Mouse (Mus musculus) 3134 (cell line): Measurements from ENCODE around the gene Tuba3a.

Experiments used
- DNase-seq: peaks from one replicate; pipeline ENCODE4 v3.0.0-alpha.2; 2011; ENCODE audit warnings: low spot score; ENCODE audit not compliant: insufficient read length; ENCODE audit errors: extremely low read depth

Gene Tuba3a

GRCm38 (mm10) chr6:125285890-125286289, at the start of gene Tuba3a:
Gene Tuba3a, minus strand, starts transcription at chr6:125286042.
- DNase-seq = no peak

DNA sequence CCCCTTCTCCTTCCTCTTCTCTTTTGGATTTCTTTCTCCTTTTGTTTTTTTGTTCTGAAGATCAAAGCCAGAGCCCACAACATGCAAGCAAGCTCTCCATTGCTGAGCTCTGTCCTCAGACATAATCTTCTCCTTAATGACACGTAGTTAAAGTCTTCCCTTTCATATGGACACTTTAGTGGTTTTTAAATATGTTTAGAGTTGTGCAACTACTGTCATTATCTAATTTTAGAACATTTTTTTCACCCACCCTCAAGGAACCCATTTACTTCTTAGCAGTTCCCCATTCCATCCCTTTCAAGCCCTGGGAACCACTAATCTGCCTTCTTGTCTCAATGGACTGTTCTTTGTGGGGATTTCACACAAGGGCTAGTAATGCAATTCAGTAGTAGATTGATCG, 48.5 kb upstream of the Tuba3a start:
- no peak for DNase-seq

DNA sequence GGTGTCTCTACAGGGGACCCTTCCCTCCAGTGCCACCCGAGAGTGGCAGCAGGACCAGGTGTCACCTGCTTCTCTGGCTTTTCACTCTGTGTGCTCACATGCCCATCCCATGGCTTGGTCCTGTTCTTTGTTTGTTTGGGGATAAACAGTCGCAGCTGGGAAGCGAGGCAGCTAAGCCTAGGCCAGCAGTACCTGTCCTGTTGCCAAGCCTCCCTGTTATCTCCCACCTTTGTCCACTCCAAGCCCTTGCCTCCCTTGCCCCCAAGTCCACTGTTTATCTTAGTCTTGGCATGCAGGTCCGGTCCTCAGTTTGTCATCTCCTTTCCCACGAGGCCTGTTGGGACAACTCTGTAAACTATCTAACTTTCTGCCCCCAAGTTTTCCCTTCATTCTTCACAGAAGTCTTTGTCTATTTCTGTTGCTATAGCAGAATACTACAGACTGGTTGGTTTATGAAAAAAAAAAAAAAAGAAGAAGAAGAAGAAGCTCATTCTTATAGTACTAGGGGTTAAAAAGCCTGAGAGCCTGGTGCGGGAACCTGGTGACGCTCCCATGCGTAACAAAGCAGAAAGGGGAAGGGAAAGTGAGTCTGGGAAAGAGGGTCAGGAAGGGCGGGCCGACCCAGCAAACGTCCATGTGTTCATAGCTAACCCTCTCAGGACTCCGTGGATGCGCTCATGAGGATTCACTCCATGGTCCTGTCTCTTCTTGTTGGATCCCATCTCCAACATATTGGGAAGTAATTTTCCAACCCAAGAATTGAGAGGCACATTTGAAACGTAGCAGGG, 47.5 kb upstream of the Tuba3a start:
- DNase-seq = no peak

GRCm38 (mm10) chr6:125330626-125331326, 44.9 kb upstream of the Tuba3a start:
- peak; percentile 90 for DNase-seq

GRCm38 (mm10) chr6:125328243-125328642, 42.4 kb upstream of the Tuba3a start:
- DNase-seq = no peak

- DNase-seq = no peak
Measured at GRCm38 (mm10) chr6:125325337-125325736, 39.5 kb upstream of the Tuba3a start.

- DNase-seq = peak; percentile 43
Measured at GRCm38 (mm10) chr6:125323547-125323946, 37.7 kb upstream of the Tuba3a start.

- no peak for DNase-seq
Measured at GRCm38 (mm10) chr6:125322794-125323193, 37.0 kb upstream of the Tuba3a start.

DNA sequence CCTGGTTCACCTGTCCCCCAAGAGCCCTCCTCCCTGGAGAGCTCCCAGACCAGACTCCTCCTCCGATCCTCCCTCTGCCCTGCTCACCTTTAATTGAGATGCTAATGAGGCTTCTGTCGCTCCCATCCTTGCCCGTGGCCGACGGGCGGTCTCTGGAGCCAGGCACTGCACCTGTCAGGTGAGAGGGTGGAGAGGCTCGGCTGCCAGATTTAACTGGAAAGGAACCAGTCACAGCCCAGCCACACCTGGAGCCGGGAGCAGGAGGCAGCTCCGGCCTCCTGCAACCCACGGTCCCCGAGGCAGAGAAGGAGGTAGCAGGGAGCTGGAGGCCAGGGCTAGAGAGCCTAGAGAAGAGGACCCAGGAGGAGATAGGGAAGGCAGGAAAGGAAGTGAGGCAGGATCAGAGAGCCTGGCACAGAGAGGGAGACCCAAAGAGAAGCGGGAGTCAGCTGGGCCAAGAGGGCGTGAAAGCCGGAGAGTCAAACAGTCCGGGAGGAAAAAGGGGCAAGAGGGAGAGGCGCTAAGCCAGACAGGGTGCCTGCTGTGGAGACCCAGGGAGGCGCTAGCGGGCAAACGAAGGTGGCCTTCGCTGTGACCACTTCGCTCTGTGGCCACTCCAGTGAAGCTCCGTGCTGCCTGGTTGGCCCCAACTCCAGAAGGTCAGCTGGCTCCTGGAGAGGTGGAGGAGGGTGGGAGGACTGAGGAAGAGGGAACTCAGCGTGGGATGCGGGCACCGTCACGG, 35.4 kb upstream of the Tuba3a start:
- DNase-seq = no peak

DNA sequence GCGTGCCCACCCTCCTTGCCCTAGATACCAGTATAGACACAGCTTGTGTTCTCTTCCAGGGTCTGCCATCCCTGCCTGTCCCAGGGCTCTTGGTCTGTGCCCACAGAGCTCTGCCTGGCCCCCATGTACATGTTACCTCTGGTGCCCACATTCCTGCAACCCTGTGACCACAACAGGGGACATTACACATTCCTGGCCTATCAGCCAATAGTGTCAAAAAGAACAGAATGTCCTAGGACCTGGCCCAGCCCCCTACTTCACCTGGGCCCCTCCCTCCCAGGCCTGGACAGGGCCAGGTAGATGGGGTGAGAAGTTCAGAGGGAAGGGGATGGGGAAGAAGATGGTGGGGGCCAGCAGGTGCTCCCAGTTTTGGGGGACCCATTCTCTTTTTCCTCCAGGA, 34.5 kb upstream of the Tuba3a start, which contains the start of gene Scnn1a:
Gene Scnn1a (plus strand): TSS at position 337 of the 400 bp plus-strand sequence.
- no peak for DNase-seq

DNA sequence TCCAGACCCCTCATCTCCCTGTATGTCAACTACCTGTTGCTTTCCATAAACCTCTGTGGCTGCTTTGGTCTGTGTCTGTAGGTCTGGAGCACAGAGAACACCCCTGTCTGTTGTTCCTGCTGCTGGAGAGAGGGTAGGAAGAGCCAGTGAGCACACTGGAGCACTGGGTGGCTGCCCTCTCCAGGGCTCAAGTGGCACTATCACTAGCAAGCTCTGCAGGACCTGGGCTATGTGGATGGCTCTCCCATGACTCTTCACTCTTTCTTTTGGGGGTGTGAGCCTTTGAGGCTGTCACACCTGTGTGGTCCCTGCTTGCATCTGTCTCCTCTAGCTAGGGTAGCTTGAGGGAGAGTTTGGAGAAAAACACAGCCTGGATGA, 34.1 kb upstream of the Tuba3a start:
- DNase-seq = no peak

GRCm38 (mm10) chr6:125318981-125319918, 33.4 kb upstream of the Tuba3a start:
- DNase-seq = peak; percentile 44

GRCm38 (mm10) chr6:125317077-125317476, 31.2 kb upstream of the Tuba3a start:
- no peak for DNase-seq

GRCm38 (mm10) chr6:125314746-125315145, 28.9 kb upstream of the Tuba3a start:
- no peak for DNase-seq

DNA sequence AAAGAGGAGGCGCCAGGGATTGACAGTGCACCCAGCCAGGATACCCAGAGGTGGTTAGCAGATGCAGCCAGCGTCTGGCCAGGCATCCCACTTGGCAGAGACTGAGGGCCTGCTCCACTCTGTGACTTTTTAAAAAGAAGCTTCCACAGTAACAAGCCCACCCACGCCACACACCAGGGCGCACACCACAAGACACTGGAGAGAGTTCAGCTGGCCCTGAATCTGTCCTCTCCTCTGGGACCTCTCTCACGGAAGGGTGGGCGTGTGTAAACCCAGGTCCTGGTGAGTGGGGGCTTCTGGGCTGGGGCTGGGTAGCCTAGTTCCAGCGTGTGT, 28.4 kb upstream of the Tuba3a start:
- DNase-seq = no peak

GRCm38 (mm10) chr6:125313546-125314230, 27.8 kb upstream of the Tuba3a start, which contains the start of gene Ltbr:
Gene Ltbr, minus strand, starts transcription at chr6:125313885.
- peak; percentile 90 for DNase-seq

DNA sequence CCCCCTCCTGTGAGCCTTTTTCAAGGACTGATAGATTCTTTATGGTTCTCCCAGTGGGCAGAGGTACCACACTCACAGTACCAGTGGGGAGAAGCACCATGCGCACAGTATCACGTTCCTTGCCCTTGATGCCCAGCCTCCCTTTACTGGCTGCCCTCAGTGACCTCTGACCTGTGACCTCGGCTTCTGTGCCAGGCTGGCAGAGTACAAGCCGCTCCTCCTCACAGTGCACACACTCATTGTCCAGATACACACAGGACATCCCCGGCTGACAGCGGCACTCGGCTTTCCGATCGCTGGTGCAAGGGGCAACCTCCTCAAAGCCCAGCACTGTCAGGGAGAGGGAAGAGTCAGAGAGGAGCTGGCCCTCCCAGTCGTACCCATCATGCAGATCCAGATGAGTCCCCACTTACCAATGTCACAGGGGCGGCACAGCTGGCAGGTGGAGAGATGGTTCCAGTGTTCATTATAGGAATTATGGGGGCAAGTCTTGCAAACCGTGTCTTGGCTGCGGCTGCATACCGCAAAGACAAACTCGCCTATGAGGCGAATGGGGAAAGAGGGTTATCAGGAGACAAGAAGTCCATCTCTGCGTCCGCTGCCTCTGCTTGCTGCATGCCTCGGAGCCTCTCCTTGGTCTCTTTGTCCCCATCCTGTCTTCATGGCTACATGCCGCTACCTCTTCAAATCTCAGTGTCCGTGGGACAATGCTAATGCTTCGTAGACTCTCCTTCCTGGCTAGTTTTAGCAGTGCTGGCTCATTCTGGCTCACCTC, 26.9 kb upstream of the Tuba3a start:
- no peak for DNase-seq

DNA sequence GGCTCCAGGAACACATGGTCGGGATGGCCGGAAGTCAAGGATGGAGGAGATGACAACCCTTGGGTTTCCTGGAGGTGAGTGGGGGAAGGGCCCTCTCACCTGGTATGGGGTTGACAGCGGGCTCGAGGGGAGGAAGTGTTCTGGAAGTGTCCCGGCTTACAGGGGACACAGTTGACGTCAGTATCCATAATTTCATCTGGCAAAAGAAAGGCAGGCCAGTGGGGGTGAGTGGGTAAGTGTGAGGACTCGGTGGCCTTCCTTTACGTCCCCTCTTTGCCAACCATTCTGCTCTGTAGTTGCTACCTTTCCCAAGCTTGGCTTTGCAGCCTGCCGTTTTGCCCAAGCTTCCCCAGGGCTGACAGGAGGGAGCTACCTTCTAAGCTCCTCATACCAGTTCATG, 26.3 kb upstream of the Tuba3a start:
- no peak for DNase-seq

DNA sequence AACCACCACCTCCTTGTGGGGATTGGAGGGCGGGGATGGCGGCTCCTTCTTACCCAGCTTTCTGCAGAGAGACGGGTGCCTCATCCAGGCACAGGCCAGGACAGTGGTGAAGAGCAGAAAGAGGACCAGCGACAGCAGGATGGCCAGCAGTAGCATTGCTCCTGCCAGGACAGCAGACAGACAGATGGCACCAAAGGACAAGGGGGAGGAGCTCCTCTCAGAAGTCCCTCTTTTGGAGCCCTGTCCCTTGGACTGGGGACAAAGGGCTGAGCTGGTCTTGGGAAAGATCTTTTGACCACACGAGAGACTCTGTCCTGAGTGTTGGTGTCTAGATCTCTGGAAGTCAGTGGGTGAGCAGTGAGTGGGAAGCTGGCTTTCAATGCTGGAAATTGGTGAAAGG, 23.6 kb upstream of the Tuba3a start:
- no peak for DNase-seq
